Mouse (Mus musculus): ENCODE measurements around the gene Anp32a. TPM values are rescaled to one million over a fixed set of nuclear protein-coding genes. Genes with fewer than 3 reads are reported as not detected.

The Anp32a gene
- 100 to 1,000 TPM; 232 to 281 TPM for total RNA-seq (2021)

DNA sequence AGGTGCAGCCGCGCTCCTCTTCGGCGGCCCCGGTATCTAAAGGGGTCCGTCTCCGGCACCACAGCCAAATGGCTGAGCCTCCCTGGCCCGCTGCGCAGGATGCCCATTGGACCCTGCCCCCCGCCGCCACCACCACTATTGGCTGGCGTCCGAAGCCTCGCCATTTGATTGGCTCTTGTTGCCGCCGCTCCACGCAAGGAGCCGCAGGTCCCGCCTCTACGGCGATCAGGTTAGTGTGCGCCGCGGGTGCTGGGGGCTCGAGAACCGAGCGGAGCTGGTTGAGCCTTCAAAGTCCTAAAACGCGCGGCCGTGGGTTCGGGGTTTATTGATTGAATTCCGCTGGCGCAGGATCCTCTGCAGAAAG is at the start of gene Anp32a:
Anp32a (plus strand) TSS at position 171 of the 364 bp plus-strand sequence.
- intact Hi-C loops (cut with DNase I): loop anchor here (5.0 kb wide), 3 partner anchors 76 to 211 kb away; no protein-coding TSS in a partner anchor

DNA sequence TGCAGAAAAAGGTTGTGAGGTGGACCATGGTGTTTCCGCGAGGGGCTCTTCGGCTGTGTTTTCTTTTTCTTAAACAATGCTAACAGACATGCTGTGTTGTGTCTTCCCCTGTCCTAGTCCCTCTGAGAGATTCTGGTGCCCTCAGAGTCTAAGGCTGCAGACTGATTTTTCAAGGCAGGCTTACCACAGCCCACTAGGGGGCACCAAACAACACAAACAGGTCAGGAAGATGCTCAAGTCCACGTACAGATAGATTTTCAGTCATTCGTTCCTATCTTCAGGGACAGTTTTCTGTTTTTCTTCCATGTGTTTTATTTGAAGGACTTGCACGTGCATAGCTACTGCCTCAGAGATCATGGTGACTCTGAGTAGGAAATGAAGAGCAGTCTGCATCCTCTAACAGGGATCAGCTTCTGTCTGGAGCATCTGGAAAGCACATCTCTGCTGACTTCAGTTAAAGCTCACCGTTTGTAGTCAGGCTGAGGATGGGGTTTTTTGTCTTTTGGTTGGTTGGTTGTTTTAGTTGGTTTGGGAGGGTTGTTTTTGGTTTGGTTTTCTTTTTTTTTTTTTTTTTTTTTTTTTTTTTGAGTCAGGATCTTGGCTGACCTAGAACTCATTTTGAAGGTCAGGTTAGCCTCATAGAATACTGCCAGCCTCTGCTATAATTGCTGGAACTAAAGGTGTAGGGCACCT is 45.9 kb upstream of the Anp32a start:
- intact Hi-C loops (cut with DNase I): loop anchor here (1.0 to 10.0 kb wide), 3 partner anchors 78 to 258 kb away; no protein-coding TSS in a partner anchor
- peak; percentile 76 to 80 for DNase-seq (ENCODE audit: low spot score in 2 of 2)

More for the DNA sequence above, at the start of gene Anp32a:
- DNase-seq (ENCODE audit: low spot score in 2 of 2): peak; percentile 99 to 100

DNA sequence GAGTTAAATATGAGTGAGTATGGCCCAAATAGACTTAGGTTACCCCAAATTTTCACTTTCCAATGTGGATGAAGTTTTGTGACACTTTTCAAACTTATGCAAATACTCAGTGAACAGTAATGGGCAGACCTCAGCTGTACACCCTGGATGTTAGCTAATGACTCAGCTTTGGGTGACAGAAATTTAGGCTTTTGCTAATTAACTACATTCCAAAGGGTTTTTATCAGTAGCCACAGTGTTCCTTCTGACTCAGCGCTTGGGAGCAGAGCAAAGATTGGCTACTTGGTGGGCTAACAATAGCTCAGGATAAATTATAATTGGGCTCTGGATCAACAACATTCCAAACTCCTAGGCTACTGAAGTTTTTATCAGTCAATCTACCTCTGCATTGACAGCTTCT is 44.2 kb upstream of the Anp32a start:
- DNase-seq (ENCODE audit: low spot score in 2 of 2): no peak
- intact Hi-C loops (cut with DNase I): loop anchor here (10.0 kb wide), 1 partner anchor 168 kb away; no protein-coding TSS in a partner anchor

DNA sequence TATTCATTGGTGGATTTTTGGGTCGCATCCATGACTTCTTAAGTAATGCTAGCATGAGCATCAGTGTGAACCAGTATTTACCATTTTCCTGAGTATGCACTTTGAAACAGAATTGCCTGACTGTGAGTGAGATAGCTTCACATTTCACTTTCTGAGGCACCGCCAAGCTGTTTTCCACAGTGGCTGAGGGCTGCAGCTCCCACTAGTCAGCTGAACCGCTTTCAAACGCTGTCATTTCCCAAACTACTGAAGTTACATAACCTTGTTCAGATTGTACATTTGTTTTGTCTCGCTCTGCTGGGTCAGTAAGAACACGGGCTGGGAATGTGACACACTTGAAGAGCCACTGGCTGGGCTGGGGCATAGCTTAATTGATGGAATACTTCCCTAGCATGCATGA is 25.5 kb upstream of the Anp32a start:
- peak in 1 of 2 experiments; percentile 22 for DNase-seq (ENCODE audit: low spot score in 2 of 2)
- intact Hi-C loops (cut with DNase I): no loop called here

DNA sequence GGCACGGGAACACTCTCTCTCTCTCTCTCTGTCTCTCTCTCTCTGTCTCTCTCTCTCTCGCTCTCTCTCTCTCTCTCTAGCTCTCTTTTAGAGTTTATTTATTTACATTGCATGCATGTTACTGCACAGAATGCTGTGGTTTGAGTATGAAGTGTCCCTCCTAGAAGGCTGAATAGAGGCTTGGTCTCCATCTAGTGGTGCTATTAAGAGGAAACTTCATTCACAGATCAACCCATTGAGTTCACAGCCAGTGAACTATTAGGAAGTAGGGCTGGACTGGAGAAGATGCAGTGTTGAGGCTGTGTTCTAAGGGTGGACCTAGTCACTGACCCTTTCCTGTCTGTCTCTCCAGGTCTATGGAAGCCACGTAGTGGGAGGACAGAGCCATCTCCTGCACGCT is 22.4 kb upstream of the Anp32a start:
- DNase-seq (ENCODE audit: low spot score in 2 of 2): no peak
- intact Hi-C loops (cut with DNase I): no loop called here

DNA sequence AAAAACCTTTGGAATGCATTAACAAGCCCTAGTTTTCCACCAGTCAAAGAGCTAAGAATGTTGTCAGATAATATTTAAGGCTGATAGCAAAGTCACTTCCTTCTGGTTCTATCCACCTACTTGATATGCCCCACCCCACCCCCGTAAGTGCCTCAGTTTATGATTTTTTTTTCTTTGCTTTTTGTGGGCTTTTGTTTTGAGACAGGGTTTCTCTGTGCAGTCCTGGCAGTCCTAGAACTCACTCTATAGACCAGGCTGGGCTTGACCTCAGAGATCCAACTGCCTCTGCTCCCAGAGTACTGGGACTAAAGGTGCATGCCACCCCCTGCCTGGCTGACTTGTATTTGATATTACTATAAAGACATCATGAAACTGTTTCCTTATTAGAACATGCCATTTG is 17.3 kb upstream of the Anp32a start:
- DNase-seq (ENCODE audit: low spot score in 2 of 2): no peak
- intact Hi-C loops (cut with DNase I): no loop called here

DNA sequence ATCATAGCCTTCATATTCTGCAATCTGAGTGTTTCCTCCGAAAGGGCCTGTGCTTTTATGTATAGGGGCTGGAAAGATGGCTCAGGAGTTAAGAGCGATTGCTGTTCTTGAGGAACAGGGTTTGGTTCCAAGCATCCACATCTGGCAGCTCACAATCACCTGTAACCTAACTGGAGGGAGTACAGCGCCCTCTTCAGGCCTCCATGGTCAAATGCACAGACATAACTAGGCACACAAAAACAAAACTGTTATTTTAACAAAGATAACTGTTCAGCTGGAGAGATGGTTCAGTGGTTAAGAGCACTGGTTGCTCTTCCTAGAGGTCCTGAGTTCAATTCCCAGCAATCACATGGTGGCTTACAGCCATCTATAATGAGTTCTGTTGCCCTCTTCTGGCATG is 15.1 kb upstream of the Anp32a start:
- intact Hi-C loops (cut with DNase I): no loop called here
- DNase-seq (ENCODE audit: low spot score in 2 of 2): no peak

DNA sequence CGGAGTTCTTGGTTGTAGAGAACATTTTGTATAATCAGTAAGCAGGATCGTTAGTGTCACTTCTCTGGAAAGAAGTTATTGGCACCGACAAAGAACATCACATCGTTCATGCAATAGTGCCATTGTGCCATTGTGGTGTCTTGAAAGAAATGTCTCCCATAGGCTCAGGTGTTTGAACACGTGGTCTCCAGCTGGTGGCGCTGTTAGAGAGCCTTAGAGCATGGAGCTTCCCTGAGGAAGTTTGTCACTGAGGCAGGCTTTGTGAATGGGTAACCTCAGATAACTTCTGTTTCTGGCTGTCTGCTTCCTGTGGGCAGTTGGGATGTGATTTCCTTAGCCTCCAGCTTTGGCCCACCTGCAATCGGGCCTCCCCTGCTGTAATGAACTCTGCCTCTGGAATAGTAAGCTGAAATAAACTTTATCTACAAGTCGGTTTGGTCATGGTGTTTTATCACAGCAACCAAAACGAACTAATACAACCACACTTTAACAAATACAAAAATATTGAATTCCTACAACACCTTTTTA is 6.7 kb upstream of the Anp32a start:
- no peak for DNase-seq (ENCODE audit: low spot score in 2 of 2)
- intact Hi-C loops (cut with DNase I): no loop called here

DNA sequence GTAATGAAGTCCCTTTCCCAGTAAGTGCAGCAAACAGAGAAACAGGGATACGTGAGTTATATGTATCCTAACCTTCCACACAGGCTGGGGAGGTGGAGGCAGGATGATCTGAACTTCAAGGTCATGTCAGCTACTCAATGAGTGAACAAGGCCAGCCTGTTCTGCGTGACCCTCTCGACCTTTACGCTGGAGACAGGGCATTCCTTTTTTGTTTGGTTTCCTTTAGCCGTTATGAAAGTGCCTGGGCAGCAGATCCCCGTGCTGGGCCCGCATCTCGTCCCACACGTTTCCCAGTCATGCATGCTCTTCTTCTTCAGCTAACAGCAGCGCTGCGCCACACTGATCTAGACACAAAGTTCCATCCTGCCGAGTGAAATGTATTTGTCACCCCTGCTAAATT is 5.7 kb upstream of the Anp32a start:
- DNase-seq (ENCODE audit: low spot score in 2 of 2): no peak
- intact Hi-C loops (cut with DNase I): no loop called here

DNA sequence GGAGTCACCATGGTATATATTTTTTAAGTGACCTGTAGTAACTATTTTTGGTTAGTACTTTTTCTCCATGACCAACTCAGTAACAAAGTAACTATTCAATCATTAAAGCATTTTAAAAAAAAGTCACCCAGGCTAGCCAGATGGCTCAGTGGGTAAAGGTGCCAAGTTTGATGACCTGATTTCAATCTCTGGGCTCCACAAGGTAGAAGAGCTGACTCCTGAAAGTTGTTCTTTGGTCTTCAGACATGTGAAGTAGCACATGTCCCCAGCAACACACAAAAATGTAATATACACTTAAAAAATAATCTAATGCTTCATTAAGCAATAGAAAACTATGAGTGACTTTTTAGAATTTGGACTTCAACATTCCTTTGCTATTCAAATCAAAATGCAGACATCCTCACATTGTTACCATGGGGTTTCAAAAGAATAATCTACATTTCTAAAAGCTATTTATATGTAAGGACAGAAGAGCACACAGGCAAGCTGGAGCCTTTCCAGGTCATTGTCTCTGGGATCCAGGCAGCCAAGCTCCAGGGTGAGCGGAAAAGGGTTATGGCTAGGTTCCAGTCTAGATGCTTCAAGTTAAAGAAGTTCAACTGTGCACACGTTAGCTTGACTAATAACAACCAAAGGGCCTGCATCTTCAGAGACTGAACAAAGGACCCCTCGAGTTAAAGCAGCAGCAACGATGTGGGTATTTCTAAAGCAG is 3.0 kb upstream of the Anp32a start:
- no peak for DNase-seq (ENCODE audit: low spot score in 2 of 2)
- intact Hi-C loops (cut with DNase I): no loop called here

DNA sequence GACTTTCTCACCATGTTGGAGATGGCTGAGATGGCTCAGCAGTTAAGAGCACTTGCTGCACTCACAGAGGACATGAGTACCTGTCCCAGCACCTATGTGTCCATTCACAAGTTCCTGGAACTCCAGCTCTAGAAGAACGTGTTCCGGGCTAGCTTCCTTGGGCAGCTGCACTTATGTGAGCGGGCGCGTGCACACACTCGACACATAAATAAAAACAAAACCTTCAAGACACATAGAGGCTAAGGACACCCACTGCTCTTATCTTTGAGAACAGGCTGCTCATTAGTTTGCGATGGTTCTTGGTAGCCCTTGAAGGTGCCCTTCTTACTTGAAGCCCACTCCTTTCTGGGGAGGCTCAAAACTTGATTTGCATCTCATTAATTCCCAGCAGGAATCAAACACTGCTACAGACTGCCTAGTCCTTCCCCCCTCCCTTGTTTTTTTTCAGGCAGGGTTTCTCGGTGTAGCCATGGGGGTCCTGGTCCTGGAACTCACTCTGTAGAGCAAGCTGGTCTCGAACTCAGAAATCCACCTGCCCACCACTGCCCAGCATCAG is 2.4 kb upstream of the Anp32a start:
- no peak for DNase-seq (ENCODE audit: low spot score in 2 of 2)
- intact Hi-C loops (cut with DNase I): no loop called here

DNA sequence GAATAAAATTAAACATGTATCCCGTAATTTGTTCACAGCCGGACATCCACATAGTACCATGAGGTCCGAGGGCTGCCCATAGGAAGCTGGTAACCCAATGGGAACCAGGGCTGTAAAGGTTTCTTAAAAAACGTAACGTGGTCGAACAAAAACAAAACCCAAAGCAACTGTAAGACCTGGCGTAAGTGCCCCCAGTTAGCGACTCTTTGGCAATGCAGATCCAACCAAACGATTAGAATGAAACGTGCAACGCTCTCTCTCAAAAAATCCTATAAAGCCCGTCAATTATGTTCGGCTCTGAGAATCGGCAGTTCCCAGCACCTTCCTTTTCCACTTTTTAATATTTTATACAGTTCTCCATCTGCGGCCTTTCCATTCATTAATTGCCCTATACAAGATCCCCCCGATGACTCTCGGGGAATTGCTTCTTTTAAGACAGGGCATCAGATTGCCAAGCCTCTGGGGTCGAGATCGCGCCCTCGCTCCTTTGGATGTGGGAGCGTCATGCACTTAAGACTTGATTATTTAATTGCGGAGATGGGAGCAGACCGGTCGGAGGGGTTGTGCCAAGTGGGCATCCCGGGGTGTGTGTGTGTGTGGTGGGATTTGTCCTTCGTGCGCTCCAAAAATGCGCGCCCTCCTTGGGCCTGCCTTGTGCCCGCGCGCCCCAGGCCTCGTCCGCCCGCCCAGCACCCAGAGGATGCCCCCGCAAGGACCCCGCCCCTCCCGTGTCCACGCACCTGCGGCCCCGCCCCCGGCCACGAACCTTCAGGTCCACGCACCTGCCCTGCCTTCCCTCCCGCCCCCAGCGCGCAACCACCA is 581 bp upstream of the Anp32a start:
- peak in 1 of 2 experiments; percentile 3 for DNase-seq (ENCODE audit: low spot score in 2 of 2)
- intact Hi-C loops (cut with DNase I): loop anchor here (5.0 kb wide), 3 partner anchors 77 to 212 kb away; no protein-coding TSS in a partner anchor

DNA sequence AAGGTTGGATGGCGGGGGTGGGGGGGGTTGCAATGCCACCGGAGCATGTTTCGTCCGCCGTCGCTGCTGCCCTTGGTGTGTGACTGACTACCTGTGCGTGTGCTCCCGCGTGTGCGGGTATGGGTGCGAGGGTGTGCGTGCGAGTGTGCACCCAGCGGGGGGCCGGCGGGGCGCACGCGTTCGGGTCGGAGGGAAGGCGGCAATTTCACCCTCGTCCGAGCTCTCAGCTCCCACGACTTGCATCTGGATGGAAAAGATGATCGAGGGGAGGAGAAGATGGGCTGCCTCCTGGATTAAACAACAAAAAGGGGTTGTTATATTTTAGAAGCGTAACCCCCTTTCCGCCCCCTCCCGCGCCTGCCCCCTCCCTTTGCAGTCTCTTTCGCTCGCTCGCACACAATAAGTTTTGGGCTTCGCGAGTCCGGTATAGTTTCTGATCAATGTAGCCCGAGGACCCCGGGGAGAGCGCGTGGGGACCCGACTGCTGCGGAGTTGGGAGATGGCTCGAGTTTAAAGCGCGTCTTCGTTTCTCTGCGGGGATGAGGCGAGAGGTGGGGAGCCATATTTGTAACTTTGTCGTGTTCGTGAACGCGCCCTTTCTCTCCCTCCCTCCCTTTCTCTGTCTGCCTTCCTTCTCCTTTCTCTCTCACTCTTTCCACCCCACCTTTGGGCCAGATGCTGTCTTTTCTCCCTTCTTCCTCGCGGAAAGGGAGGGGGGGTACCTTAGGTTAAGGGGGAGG is 778 bp downstream of the Anp32a start:
- DNase-seq (ENCODE audit: low spot score in 2 of 2): peak; percentile 40 to 55

DNA sequence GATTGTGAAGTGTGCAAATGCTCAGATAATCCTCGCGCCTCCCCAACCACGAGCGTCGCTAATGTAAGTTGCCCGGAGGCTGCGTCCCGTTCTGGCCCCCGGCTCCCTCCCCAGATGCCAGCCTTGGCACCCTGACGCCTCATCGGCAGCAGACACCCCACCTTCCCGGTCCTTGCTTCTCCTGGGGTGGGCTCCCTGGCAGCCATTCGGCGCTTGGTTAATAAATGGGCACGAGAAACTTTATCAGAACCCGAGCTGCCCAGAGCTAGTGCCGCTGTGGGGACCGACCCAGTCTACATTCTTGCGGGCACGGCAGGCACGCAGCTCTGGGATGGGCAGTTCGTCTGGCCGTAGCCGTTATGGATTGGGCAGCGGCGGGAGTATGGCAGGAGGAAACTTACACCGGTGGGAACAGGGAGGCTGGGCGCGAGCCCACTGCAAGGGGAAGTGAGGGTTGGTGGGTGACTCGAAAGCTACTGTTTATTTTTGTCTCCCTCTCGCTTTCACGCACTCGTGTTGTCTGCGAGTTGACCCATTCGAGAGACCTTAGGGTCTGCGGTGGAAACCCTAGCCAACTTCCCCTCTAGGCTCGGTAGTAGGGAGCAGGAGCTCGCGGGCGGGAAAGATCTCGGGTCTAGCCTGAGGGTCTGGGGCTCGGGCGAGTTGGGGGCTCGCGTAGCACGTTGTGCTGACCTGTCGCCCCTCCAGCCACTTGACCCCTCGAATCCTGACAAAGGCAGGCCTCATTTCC is 1.5 kb downstream of the Anp32a start:
- intact Hi-C loops (cut with DNase I): loop anchor here (5.0 kb wide), 3 partner anchors 75 to 210 kb away; no protein-coding TSS in a partner anchor

More for the DNA sequence above, 778 bp downstream of the Anp32a start:
- intact Hi-C loops (cut with DNase I): loop anchor here (5.0 kb wide), 3 partner anchors 75 to 210 kb away; no protein-coding TSS in a partner anchor

DNA sequence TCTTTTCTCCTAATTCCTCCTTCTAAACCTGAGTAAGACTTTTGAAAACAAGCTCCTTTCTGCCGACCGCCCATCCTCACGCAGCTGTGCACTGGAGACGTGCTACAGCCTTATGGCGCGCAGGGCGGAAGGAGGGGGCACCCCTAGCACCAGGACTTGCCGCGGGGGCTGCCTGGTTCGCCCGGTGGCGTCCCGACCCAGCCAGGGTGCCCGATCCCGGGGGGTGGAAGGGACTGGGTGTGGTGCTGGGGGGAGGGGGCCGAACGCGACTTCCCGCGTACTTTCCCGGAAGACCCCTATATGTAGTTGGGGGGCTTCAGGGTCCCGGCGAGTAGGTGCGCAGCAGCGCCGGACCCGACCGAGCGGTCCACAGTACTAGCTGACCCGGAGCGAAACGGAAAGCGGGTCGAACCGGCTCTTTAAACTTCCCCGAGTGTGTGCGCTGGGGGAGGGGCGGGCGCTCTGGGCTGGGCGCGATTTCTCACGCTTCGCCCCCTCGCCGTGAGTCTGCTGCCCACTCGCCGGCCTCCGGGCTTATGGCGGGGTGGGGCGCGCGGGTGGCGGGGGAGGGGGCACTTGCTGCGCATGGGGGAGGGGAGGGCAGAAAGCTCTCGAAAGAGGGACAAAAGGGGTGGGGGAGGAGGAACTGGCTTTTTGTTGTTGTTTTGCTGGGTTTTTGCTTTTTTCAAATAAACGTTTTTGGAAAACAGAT is 2.3 kb downstream of the Anp32a start:
- intact Hi-C loops (cut with DNase I): loop anchor here (5.0 kb wide), 3 partner anchors 74 to 209 kb away; no protein-coding TSS in a partner anchor

More for the DNA sequence above, 1.5 kb downstream of the Anp32a start:
- DNase-seq (ENCODE audit: low spot score in 2 of 2): peak; percentile 68 to 76

DNA sequence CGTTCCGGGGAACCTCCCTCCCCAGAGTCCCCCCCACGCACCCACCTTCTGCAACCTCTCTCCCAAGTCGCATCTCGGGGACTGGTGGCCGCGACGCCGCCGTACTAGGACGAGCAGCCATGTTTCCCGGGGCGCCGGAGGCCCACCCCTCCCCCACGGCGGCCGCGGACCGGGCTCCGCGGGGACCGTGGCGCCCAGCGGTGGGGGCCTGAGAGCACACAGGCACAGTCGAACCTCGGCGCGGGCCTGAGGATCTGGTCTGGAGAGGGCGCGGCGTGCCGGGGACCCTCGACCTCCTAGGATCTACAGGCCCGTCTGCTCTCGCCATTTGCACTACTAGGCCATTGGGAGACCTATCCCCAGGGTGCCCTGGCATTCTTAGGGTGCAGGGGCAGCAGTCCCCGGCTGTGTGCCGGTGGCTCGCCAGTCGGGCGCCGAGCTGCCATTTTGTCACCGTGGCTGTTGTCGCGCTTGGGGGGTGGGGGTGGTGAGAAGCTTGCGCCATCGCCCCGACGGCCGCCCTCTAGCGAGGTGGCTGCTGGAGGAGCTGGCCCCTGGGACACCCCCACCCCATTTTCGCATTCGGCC is 2.9 kb downstream of the Anp32a start:
- DNase-seq (ENCODE audit: low spot score in 2 of 2): peak; percentile 70 to 79
- intact Hi-C loops (cut with DNase I): loop anchor here (2.0 to 5.0 kb wide), 4 partner anchors 19 to 208 kb away; no protein-coding TSS in a partner anchor

More for the DNA sequence above, 2.3 kb downstream of the Anp32a start:
- peak; percentile 77 for DNase-seq (ENCODE audit: low spot score in 2 of 2)

DNA sequence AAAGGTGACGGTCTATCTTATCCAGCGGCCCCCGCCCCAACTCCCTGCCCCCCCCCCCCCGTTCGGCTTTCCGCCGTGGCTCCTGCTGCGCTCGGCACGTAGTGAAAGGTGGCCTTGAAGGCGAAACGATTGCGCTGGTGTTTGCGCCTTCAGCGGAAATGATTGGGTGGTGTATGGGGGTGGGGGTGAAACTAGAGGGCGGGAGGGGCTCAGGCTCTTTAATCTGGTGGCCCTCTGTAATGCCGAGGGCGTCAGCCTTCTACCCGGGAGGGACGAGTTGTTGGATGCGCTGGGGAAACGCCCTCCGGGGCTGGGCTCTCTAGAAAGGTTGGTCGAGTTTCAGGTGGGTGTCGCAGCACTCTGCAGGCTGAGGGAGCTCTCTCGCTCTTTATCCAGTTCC is 3.5 kb downstream of the Anp32a start:
- intact Hi-C loops (cut with DNase I): loop anchor here (2.0 to 5.0 kb wide), 4 partner anchors 18 to 208 kb away; no protein-coding TSS in a partner anchor
- peak; percentile 60 to 65 for DNase-seq (ENCODE audit: low spot score in 2 of 2)

Data from left cerebral cortex, postnatal 36 days (tissue).